Mouse (Mus musculus) ovary, postnatal 10 days (tissue): ENCODE results near the gene Il2rb.
A peak's percentile ranks its signal among the peaks of the same experiment; 100 is the strongest.

ENCODE experiments used
- DNase-seq: peaks from one replicate; pipeline ENCODE4 v3.0.0; 2022; ENCODE audit warnings: low spot score

Gene Il2rb

GRCm38 (mm10) chr15:78520112-78520715 is 25.1 kb upstream of the Il2rb start:
- DNase-seq: no peak

- no peak for DNase-seq
These were observed 23.1 kb upstream of the Il2rb start for GRCm38 (mm10) chr15:78518221-78518620.

- no peak for DNase-seq
These were observed 20.7 kb upstream of the Il2rb start for GRCm38 (mm10) chr15:78515759-78516158.

GRCm38 (mm10) chr15:78514393-78515146 is 19.5 kb upstream of the Il2rb start:
- DNase-seq: peak; percentile 53

GRCm38 (mm10) chr15:78513019-78513418 is 17.9 kb upstream of the Il2rb start:
- no peak for DNase-seq

- no peak for DNase-seq
These were observed 16.9 kb upstream of the Il2rb start for GRCm38 (mm10) chr15:78511951-78512350.

GRCm38 (mm10) chr15:78510736-78511135 is 15.7 kb upstream of the Il2rb start:
- no peak for DNase-seq

GRCm38 (mm10) chr15:78510121-78510576 is 15.1 kb upstream of the Il2rb start:
- no peak for DNase-seq

GRCm38 (mm10) chr15:78509297-78509899 is 14.3 kb upstream of the Il2rb start:
- no peak for DNase-seq

GRCm38 (mm10) chr15:78508443-78508842 is 13.4 kb upstream of the Il2rb start:
- DNase-seq: no peak

- DNase-seq: no peak
These were observed 10.5 kb upstream of the Il2rb start for GRCm38 (mm10) chr15:78505541-78505940.

- no peak for DNase-seq
These were observed 9.7 kb upstream of the Il2rb start for GRCm38 (mm10) chr15:78504816-78505215.

- DNase-seq: no peak
These were observed 8.9 kb upstream of the Il2rb start for GRCm38 (mm10) chr15:78504013-78504412.

- DNase-seq: no peak
These were observed 7.5 kb upstream of the Il2rb start for GRCm38 (mm10) chr15:78502437-78503132.

GRCm38 (mm10) chr15:78493401-78494010 is 1.6 kb downstream of the Il2rb start:
- DNase-seq: no peak

- DNase-seq: no peak
These were observed 3.8 kb downstream of the Il2rb start for GRCm38 (mm10) chr15:78491301-78491700.

- DNase-seq: no peak
These were observed 5.2 kb downstream of the Il2rb start for GRCm38 (mm10) chr15:78489906-78490305.

GRCm38 (mm10) chr15:78489248-78489647 is 5.8 kb downstream of the Il2rb start:
- no peak for DNase-seq

GRCm38 (mm10) chr15:78487066-78487465 is 8.0 kb downstream of the Il2rb start:
- DNase-seq: no peak

- DNase-seq: no peak
These were observed 8.5 kb downstream of the Il2rb start for GRCm38 (mm10) chr15:78486564-78486963.

GRCm38 (mm10) chr15:78483311-78483710 is 11.8 kb downstream of the Il2rb start:
- DNase-seq: no peak

GRCm38 (mm10) chr15:78482518-78482917 is 12.6 kb downstream of the Il2rb start:
- DNase-seq: no peak
